Mouse (Mus musculus) gastrocnemius, postnatal 10 days (tissue): ENCODE results near the gene Ddx19b. TPM values are rescaled to one million over a fixed set of nuclear protein-coding genes. Genes with fewer than 3 reads are reported as not detected.
A peak's percentile ranks its signal among the peaks of the same experiment; 100 is the strongest.
"Not testable (repeated sequence)": the region's sequence is repeated elsewhere in the genome, so short reads cannot be mapped to it uniquely, and the experiment has no call there.

Experiments used
- DNase-seq: peaks from one replicate; pipeline ENCODE4 v3.0.0; 2021; ENCODE audit warnings: mixed read lengths
- long read RNA-seq, 2 experiments: library from polyadenylated mRNA; stranded (forward); transcript quantifications; one replicate each; pipeline ENCODE4 v2.0.0; 2021
- total RNA-seq, 2 experiments: library from RNA; stranded (reverse); gene quantifications; 2 replicates each; pipeline ENCODE4 v1.2.3; 2021

Ddx19b gene
- total RNA-seq, result 10 to 100 TPM in 1 of 2 experiments, 1 to 10 TPM in 1; 9.9 to 10.4 TPM
- long read RNA-seq, experiment 1, full-length matches to known transcripts, result 8 of 8 reads
- long read RNA-seq, experiment 1, partial matches to known transcripts, result 0 of 8 reads
- long read RNA-seq, experiment 1, other reads (novel, unspliced or antisense), result 0 of 8 reads
- long read RNA-seq, experiment 2, full-length matches to known transcripts, result 8 of 10 reads
- long read RNA-seq, experiment 2, partial matches to known transcripts, result 0 of 10 reads
- long read RNA-seq, experiment 2, other reads (novel, unspliced or antisense), result 2 of 10 reads

DNA sequence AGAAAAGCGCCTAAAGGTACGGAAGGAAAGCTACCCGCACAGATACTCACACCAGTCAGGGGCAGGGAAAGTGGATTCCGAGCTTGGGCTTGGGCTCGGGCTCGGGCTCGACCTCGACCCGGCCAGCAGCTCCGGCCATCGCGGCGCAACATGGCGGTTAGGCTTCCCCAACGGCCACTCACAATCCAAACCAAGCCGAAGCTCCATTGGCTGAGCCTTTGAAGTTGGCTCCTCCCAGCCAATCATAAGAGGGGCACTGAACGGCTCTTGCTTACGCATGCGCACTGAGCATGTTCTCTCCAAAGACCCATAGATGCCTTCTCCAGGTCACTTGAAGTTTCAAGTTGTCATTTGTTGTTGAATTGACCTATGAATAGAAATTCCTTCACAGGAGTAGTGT, at the start of gene Ddx19b:
Gene Ddx19b, minus strand, starts transcription at position 180 of the 400 bp plus-strand sequence.
- DNase-seq, result no peak

- DNase-seq, result peak; percentile 18
Observed at GRCm38 (mm10) chr8:111079861-111080271, 48.3 kb upstream of the Ddx19b start.

GRCm38 (mm10) chr8:111079461-111079860, 47.9 kb upstream of the Ddx19b start:
- DNase-seq, result no peak

DNA sequence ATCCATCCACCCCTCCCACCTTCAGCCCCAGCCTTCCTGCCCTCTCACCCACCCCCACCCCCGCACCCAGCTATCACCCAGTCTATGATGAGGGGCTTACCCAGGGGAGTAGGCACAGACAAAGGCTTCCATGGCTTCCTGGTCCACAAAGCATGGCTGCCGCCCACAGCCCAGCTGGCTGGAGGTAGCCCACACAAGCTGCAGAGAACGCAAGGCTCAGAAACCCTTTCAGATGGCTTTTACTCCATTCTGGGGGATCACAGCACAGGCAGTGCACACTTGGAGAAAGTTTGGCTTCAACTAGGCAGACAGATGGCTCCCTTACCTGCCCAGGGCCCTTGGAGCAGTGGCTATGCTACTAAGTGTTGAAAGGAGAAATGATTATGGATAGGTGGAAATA, 44.4 kb upstream of the Ddx19b start:
- no peak for DNase-seq

DNA sequence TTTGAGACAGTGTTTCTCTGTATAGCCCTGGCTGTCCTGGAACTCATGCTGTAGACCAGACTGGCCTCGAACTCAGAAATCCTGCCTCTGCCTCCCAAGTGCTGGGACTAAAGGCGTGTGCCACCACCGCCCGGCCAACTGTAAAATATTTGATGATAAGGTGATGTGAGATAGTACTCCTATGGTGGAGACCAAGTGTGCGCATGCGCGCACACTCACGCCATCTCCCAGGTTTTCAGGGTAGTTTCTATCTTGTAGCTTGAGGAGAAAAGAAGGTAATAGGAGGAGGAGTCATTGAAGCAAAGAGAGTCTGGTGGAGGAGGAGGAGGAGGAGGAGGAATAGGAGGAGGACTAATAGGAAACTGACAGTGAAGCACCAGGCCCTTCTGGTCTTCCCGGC, 37.1 kb upstream of the Ddx19b start:
- not testable (repeated sequence) for DNase-seq

- no peak for DNase-seq
Observed at GRCm38 (mm10) chr8:111067439-111067838, 35.9 kb upstream of the Ddx19b start.

DNA sequence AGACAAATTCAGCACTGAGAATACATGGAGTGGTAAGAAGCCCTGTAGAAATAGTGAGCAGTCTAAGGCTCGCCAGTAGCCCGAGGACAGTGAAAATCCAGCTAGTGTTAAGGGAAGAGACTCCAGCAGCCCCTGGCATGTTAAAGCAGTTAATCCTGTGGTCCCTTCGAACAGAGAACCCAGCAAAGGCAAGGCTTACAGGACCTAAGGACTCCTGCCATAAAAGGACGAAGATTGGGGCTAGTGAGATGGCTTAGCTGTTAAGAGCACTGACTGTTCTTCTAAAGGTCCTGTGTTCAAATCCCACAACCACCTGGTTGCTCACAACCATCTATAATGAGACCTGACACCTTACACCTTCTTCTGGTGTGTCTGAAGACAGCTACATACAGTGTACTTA, 34.8 kb upstream of the Ddx19b start:
- DNase-seq, result no peak

GRCm38 (mm10) chr8:111062893-111063292, 31.3 kb upstream of the Ddx19b start:
- no peak for DNase-seq

- DNase-seq, result peak; percentile 83
Observed at GRCm38 (mm10) chr8:111062072-111062757, 30.7 kb upstream of the Ddx19b start.

GRCm38 (mm10) chr8:111061688-111062071, 30.1 kb upstream of the Ddx19b start:
- DNase-seq, result no peak

DNA sequence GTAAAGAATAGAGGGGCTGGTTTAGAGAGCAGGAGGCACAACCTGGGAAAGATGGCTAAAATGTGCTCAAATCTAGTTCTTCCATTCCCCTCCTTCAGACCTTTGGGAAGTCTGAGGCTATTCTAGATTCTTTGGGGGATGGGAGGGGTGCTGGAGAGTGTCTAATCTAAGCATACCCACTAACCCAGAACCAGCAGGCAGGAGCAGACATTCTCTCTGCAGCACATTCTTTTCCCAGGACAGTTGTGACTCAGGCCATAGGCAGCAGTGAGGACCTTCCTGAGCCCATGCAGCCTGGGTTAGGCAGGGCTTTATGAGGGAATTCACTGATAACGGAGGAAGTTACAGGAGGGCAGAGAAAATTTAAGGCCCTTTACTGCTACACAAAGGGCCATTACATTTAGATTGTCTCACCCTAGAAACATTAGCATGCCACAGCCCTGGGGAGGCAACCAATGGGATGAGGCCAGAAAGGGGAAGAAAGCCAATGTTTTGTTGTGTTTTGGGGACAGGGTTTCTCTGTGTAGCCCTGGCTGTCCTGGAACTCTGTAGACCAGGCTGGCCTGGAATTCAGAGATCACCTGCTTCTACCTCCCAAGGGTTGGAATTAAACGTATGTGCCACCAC, 27.5 kb upstream of the Ddx19b start:
- DNase-seq, result no peak

GRCm38 (mm10) chr8:111056691-111057293, 25.2 kb upstream of the Ddx19b start:
- peak; percentile 53 for DNase-seq

DNA sequence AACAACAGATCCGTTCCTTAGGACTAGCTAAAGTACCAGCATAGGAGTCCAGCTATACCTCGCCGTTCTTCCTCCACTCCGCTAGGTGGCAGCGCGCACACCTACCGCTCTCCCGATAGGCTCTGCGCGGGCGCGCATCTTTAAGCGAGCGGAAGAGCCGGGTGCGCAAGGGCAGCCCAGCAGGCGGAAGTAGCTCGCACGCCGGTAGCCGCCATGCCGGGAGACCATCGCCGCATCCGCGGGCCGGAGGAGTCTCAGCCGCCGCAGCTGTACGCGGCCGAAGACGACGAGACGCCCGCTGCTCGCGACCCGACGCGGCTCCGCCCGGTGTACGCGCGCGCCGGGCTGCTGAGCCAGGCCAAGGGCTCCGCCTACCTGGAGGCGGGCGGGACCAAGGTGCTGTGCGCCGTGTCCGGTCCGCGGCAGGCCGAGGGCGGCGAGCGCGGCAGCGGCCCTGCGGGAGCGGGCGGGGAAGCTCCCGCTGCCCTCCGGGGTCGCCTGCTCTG, 24.7 kb upstream of the Ddx19b start, which contains the start of gene Exosc6:
Gene Exosc6, plus strand, starts transcription at position 182 of the 506 bp plus-strand sequence.
- DNase-seq, result peak; percentile 88

GRCm38 (mm10) chr8:111055661-111056060, 24.1 kb upstream of the Ddx19b start:
- DNase-seq, result no peak

- DNase-seq, result no peak
Observed at GRCm38 (mm10) chr8:111055031-111055634, 23.6 kb upstream of the Ddx19b start.

GRCm38 (mm10) chr8:111053827-111054518, 22.4 kb upstream of the Ddx19b start:
- DNase-seq, result peak; percentile 57

- DNase-seq, result no peak
Observed at GRCm38 (mm10) chr8:111049106-111049505, 17.6 kb upstream of the Ddx19b start.

DNA sequence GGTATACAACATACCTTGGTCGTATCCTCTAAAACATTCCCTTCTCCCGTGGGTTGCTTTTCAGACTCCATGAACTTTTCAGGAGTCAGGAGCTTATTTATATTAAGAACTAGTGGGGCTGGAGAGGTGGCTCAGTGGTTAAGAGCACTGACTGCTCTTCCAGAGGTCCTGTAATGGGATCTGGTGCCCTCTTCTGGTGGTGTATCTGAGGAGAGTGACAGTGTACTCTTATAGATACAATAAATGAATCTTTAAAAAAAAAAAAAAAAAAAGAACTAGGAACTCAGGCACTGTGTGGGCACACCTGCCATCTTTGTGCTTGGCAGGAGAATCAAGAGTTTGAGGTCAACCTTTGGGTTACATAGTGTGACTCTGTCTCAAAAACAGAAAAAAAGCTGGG, 17.1 kb upstream of the Ddx19b start:
- no peak for DNase-seq

- no peak for DNase-seq
Observed at GRCm38 (mm10) chr8:111044003-111044734, 12.6 kb upstream of the Ddx19b start.

DNA sequence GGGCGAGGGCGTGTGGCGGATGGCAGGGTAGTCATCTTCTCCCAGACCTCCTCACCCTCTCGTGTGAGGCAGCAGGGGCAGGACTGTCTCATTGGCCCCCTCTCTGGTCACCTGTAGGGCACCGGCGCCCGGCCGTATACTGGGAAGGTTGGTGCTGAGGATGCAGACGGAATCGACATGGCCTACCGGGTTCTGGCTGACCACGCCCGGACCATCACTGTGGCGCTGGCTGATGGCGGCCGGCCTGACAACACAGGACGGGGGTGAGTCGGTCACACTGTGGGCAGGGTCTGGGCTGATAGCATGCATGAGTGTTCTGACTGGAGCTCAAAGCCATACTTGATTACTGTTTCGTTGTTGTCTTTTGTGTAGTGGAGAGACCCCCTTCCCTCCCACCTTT, 11.0 kb upstream of the Ddx19b start:
- DNase-seq, result no peak

DNA sequence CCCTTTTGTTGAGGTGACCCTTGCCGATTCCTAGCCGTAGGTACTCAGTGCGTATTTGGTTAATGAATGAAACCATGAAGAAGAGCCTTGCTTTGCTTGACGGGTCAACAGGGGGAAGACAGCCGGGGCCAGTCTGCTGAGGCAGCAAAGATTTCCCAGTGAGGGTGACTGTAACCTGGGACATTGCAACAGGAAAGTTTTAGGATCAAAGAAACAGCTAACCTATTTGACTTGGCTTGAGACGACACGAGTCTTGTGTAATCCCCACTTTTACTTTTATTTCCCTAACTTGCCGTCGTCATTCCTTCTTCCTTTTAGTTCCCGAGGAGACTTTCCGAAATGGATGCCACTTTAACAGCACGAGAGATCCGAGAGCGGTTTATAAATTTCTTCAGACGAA, 5.0 kb upstream of the Ddx19b start:
- DNase-seq, result no peak
